Mouse (Mus musculus) CD4-positive, CD25-positive, alpha-beta regulatory T cell, adult 2 months (primary cell): Measurements from ENCODE around the gene Ak5.

Experiments used
- DNase-seq: peaks from one replicate; pipeline ENCODE4 v3.0.0-alpha.2; 2012; ENCODE audit warnings: low read depth, low spot score

Ak5 gene

DNA sequence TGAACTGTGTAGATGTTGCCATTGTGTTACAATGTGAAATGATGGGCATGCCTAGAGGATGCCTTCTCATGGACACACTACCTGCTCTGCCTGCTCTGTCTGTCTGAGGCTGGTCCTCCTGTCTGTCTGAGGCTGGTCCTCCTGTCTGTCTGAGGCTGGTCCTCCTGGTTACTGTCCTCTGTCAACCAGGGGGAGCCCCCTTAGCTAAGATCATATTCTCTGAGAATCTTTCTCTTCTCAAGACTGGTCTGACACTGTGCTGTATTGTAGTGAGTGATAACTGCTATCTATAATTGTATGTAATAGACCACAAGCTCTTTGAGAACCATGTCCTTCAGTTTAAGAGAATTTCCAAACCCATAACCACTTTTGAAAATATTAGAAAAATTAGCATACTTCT lies 232.6 kb downstream of the Ak5 start:
- no peak for DNase-seq

GRCm38 (mm10) chr3:152432677-152433076 lies 235.5 kb downstream of the Ak5 start:
- DNase-seq = peak; percentile 50

DNA sequence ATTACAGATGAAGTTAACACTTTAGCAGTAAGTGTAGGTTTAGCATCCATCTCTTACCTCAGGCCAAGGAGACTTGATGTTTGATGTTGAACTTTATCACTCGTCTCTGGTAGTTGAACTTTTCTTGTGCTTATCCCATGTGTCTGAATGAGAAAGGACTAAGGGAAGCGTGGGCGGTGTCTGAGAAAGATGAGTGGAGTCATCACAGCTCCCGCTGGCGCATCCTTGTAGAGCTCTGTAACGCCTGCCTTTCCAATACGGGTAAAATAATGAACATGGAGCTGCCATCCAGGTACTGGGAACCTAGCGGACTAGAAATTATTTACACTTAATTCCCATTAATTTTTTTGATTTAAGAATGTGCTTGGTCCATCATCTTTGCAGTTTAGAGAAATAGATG lies 239.2 kb downstream of the Ak5 start:
- no peak for DNase-seq
